Mouse (Mus musculus): ENCODE measurements around the gene Alkbh6. TPM values are rescaled to one million over a fixed set of nuclear protein-coding genes. Genes with fewer than 3 reads are reported as not detected.
A peak's percentile ranks its signal among the peaks of the same experiment; 100 is the strongest.

Alkbh6 gene
- total and polyA plus RNA-seq, 3 experiments = 57.8 to 276 (median 73.6) TPM

DNA sequence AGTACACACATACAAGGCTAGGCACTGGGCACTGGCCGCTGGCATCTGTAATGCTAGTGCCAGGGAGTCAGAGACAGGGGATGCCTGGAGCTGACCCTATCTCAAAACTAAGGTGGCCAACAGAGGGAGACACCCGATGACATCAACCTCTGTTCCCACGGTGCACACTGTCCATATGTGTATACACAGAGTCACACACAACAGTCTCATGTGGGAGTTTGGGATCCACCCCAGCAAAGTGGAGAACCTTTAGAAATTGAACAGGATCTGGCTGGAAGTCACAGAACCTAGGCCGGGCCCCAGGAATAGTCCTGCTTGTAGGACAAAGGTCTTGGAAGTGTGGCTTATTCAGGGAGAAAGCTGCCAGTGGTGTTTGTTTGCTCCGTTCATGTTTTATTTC is 14.2 kb upstream of the Alkbh6 start:
- no peak for DNase-seq

DNA sequence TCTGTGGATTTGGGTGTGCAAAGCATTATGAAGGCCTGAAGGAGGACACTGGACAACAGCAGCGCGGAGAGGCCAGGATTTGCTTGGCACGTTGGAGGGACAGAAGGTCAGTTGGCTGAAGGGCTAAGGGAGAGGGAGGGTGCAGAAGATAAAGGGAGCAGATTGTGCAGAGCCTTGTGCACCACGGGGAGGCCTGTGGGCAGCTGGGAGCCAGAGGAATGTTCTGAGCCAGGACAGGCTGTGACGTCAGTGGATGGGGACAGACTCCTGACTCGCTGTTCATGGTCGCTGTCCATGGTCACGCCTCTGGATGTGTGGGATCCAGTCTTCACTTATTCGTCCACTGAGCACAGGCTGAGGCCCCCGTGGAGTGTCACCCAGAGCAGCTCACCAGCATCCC is 13.4 kb upstream of the Alkbh6 start:
- DNase-seq = peak; percentile 64

DNA sequence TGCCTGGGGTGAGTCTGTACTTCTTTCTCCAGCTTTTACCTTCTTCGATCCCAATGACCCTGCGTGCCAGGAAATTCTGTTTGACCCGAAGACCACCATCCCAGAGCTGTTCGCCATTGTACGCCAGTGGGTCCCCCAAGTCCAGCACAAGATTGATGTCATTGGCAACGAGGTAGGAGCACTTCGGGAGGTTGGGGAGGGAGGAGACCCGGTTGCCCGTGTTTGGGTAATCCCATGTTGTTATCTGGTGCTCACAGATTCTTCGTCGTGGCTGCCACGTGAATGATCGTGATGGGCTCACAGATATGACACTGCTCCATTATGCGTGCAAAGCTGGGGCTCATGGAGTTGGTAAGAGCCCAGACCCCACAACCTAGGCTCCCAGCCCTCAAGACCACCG is 11.7 kb upstream of the Alkbh6 start:
- DNase-seq = no peak

DNA sequence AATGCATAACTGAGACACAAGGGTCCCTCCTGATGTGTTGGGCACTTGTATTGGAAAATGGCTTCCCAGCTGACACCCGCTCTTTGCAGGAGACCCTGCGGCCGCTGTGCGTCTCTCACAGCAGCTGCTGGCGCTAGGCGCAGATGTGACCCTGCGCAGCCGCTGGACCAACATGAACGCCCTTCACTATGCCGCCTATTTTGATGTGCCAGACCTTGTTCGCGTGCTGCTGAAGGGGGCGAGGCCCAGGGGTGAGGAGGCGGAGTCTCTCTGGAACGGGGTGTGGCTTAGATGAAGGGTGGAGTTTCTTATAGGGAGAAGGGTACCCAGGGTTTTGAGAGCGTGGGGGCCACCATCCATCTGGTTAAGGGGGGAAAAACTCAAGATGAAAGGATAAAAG is 11.3 kb upstream of the Alkbh6 start:
- DNase-seq = no peak

DNA sequence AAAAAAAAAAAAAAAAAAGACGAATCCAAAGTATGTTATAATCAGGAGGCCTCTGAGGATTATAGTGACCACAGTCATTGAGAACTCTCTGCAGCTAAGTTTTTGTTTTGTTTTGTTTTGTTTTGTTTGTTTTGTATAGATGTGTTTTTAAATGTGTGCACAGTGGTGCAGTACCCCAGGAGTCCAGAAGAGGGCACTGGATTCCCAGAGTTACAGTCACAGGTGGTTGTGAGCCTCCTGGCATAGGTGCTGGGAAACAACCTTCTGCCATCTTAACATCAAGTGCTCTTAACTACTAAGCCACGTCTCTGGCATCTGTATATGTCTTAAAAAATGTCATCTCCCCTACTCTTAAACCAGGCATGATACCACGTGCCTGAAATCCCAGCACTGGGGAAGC is 7.6 kb upstream of the Alkbh6 start:
- no peak for DNase-seq

DNA sequence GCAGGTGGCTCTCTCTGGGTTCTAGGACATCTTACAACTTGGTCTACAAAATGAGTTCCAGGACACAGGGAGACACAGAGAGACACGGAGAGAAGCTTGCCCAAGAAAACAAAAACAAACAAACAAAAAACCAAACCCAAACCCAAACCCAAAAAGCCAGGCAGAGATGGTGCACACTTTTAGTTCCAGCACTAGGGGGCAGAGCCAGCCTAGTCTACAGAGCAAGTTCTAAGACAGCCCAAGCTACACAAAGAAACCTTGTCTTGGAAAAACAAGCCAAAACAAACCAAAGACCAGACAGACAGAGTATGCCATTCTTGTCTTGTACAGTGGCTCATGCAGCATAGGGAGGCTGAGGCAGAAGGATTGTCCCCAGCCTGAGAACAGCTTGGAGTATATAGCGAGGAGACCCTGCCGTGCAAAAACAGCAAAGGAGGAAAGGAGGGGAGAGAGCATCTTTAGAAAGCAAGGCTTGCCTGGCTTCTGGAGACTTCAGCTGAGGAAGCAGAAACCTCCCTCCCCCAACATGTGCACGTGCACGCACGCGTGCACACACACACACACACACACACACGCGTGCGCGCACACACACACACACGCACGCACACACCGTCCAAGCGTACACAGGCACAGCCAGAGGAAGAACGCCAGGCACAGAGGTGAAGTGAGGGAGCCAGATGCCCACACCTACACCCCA is 2.3 kb upstream of the Alkbh6 start:
- no peak for DNase-seq

DNA sequence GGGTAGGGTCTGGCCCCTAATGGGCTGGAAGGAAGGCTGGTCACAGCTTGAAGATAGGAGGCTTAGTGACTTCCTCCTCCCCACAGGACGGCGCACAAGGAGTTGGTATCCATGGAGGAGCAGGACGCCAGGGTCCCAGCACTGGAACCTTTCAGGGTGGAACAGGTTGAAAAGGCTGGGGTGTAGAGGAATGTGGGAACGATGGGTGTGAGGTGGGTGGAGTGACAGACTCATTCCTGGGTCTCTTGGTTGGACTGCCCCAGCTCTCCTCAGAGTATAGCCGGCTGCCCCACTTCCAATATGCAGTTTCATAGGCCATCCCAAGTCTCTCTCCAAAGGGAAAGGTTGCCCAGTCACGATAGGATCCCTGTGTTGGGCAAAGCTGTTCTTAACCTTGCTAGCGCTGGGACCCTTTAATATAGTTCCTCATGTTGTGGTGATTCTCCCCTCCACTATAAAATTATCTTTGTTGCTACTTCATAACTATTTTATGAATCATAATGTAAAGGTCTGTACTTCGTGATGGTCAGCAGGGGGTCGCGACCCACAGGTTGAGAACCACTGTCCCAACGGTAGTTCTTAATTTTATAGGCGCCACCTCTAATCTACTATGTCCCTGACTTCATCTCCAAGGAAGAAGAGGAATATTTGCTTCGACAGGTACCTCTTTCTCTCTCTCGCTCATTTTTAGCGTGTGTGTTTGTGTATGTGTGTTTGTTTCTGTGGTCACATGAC is 1.0 kb downstream of the Alkbh6 start:
- DNase-seq = no peak

DNA sequence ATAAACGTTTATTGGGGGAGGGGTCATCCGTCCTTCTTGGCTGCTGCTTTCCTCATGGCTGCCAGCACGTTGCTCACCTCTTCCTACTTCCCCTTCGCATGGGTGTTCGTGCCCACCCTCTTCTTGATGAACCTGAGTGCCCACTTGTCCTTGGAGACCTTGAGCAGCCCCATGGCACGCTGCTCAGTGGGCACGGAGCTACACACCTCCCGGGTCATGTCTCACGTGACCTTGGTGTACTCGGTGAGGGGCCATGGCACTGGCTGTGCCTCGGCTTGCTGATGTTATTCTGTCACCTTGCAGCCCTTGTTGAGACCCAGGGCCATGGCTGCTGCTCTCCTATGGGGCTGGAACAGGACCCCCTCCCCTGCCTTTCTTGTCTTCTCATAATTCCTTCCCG is 1.6 kb downstream of the Alkbh6 start:
- no peak for DNase-seq

DNA sequence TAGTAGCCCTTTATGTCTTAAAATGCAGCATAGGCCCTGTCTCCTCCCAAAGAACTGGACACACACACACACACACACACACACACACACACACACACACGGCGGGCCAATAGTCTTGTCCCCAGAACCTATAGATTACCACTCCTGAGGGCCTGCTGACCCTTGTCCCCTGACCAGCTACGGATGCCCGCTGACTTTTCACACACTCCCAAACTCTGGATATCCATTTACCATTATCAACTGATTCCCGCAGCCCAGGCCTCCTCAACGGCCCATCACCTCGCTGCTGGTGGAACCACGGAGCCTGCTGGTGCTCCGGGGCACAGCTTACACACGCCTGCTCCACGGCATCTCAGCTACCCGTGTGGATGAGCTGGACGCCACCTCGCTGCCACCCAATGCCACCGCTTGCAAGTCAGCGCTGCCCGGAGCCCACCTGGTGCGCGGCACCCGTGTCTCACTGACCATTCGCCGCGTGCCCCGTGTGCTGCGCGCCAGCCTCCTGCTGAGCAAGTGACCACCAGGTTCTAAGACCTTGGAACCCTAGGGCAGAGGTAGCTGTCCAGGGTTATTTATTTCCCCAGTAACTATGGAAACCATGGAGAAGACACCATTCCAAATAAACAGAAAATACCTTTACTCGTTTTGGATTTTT is 5.3 kb downstream of the Alkbh6 start:
- no peak for DNase-seq

DNA sequence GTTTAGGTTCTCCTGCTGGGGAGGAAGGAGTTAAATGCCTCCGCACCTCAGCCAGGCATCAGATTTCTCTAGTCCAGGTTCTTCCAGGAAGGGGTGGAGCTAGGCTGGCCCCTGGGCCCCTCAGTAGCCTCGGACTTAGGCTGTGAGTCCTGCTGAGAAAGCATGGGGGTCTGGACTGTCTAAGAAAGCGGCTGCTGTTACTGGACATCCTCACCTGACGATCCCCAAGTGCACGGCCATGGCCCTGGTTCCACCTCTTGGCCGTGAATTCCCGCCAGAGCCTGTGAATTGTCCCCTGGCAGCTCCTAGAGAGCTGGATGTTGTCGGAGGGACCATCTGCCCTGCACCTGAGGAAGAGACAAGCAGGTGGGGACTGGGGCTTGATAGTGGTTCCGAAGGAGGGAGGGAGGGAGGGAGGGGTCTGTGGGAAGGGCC is 6.2 kb downstream of the Alkbh6 start, which contains the start of gene Syne4:
Gene Syne4 (plus strand): TSS at position 87 of the 435 bp plus-strand sequence.
- DNase-seq = no peak

DNA sequence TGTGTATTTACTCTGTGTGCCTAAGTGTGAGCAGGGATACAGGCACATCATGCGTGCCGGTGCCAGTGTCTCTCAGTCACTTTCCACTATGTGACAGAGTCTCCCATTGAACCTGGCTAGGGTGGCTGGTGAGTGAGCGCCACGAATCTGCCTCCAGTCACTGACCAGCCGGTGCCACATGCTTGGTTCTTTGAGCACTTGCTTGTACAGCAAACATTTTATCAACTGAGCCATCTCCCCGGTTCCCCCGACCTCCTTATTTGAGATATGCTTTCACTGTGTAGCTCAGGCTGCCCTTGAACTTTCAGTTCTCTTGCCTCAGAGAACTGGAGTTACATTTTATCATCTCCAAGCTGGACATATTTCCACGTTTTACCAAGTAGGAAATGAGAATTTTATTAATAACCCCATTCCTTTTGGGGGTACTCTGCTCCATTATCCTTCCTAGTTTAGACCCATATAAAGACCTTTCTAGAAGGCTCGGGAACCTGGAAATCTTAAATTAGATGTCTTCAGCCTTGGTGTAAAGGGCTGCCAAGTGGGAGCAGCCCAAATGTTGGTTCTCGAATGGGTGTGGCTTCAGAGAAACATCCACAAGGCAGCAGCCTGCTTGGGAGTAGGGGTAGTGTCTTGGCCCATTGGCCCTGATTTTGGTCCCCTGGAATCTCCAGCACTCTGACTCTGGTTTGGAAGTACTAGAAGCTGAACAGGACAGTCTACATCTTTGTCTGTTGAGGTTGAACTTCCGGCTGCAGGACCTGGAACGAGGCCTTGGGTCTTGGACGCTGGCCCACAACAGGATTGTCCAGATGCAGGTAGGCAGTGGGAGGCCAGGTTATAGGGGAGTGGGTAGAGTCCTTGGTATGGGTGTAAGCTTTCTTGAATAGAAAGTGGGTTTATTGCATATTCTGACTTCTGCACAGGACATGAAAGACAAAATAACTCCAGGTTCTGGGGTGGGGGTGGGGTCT is 7.3 kb downstream of the Alkbh6 start:
- DNase-seq = peak; percentile 54

DNA sequence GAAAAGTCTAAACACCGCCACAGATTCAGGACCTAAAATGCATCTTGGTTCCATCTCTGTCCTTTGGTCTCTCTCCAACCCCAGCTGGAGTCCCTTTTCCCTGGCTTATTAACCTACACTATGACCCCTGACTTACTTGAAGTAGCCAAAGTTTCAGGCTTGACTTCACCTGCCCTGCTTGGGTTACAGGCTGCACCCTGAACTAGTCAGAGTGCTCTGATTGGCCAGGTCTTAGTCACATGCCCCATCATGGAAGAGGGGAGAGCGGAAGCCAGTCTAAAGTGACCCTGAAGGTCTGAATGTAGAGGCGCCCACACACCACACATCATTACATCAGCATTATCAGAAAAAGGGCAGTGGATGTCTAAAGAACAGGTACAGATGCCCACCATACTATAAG is 9.6 kb downstream of the Alkbh6 start:
- DNase-seq = no peak

DNA sequence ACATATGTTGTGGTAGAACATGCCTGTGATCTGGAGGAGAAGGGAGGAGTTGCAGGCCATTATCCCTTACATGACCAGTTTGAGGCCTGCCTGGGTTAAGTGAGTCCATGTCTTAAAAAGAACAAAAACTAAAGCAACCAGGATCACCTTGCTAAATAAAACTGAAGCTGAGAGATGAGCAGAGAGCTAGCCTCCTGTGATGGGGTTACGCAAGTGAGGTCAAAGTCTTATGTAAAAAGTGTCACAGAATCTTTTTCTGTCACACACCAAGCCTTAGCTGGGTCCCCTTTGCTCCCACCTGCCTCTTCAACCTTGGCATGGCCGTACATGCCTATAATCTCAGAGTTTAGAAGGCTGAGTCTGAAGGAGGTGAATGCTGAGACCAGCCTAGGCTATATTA is 12.4 kb downstream of the Alkbh6 start:
- DNase-seq = no peak

DNA sequence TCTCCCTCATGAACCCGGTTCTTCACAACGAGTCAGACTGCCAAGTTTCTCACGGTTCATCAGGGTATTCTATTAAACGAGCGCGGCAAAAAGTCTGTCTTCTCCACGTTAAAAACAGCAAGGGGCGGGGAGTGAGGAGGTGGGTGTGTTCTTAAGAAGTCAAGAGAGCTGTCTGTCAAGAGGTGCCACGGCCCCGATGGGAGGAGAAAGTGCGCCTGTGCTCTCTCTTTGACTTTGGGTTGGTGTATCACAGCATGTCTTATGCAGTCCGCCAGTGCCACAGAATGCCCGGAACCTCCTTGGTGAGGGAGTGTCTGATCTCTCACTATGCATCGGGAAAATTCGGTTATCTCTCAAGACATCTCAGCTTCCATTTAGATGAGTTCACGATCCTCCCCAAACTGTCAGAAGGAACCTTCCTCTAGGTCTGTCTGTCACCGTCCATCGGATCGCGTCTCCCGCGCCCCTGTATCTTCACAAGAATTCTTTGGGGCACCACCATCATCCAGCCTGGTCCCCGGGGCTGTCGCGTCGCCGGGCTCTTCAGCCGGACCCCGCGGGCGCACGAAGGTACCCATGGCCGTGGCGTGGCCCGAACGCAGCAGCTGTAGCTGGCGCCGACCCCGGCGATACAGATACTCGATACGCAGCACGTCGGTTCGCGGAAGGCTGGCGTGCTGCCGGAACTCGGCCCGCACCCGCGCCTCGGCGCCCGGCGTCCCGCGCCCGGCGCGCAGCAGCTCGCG is 13.2 kb downstream of the Alkbh6 start, which contains the start of gene E130208F15Rik:
Gene E130208F15Rik (plus strand): TSS at position 202 of the 746 bp plus-strand sequence.
- peak; percentile 86 for DNase-seq

DNA sequence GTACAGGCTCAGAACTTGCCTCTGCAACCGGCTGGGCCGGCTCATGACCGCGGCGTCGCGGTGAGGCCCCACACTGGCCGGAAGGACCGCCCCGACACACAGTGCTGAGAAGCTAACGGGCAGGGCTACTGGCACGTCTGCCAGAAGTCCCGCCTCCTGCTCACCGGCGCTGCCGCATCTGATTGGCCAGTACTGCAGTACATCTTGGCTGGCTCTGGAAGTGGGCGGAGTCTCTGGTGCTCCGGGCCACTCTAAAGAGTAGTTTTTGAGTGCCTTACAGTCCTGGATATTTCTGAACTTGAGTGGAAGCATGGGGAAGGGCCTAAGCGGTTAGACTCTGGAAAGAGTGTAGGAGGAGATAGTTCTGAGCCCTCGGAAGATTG is 13.8 kb downstream of the Alkbh6 start:
- peak; percentile 98 for DNase-seq

DNA sequence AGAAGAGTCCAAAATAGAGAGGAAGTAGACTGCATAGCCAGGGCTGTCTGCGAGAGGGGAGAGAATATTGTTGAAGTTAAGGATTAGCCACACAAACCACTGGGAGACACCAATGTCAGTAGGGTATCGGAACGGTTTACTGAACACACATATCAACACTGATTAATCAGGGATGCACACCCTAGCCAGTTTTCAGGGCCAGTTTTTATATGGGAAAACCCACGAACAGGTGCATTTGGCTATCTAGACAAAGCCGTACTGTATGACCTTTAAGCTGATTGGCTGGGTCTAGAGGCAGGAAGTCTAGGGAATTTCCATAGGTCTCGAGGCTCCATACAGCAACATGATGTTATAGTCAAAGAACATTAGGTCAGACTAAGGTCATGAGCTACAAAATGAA is 14.3 kb downstream of the Alkbh6 start:
- DNase-seq = no peak

DNA sequence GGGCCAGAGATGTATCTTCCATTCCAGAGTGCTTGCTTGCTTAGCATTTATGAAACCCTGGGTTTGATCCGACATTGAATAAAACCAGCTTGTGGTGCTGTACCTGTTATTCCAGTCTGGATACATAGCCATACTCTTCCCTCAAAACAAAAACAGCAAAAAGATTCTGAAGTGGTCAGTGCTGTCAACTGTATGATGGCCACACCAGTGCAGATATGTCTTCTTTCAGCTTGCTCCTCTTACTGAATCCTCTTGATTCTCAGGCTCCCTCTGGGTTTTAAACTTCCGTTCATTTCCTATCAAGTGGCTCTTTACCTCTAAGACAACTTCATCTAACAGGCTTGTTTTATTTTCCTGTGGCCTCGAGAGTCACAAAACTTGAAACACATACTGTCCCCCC is 15.3 kb downstream of the Alkbh6 start, which contains the start of gene Sdhaf1:
Gene Sdhaf1 (minus strand): TSS at position 101 of the 400 bp plus-strand sequence.
- no peak for DNase-seq

DNA sequence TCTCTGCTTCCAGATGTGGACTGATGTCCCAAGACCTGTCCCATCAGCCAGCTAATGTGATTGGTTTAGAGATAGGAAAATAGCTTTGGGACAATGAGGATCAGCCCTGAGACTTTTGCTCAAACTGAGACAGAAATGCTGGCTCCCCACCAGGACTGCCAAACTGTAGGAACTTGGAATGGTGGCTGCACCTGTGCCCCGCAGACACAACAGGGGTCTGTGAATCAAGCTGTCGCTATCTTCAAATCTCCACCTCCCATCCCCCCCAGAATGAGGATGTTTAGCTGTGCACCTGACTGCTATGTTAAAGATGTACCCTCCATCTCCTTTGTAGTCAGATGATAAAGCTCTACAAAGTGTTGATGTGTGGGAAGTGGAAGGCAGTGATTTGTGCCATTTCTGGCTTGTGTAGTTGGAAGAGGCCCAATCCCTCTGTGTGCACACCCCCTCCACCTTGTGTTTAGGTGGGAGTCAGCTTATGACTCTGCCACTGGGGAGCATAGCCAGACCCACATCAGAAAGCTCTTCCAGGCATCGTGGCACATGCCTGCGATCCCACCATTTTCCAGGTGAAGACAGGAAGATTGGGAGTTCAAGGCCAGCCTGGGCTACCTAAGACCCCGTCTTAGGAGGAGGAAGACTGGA is 15.9 kb downstream of the Alkbh6 start:
- no peak for DNase-seq

DNA sequence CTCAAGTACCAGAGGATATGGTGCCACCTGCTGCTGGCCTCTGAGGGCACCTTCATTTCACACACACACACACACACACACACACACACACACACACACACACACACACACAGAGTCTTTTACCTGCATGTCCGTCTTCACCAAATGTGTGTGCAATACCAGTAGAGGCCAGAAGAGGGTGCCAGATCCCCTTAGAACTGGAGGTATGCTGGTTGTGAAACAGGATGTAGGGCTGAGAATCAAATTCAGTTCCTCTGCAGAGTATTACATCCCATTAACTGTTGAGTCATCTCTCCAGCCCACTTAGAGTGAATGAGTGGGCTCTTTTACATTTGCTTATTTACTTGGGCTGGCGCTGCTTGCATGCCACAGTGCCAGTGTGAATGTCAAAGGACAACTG is 16.8 kb downstream of the Alkbh6 start:
- peak; percentile 27 for DNase-seq

DNA sequence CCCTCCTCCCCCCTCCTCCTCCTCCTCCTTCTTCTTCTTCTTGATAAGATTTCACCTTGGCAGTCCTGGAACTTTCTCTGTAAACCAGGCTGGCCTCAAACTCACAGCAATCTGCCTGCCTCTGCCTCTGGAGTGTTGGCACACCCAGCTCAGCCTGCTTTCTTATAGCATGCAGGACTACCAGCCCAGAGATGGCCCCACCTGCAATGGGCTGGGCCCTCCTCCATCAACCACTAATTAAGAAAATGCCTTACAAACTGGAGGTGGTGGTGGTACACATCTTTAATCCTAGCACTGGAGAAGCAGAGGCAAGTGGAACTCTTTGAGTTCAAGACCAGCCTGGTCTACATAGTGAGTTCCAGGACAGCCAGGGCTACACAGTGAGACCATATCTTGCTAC is 17.9 kb downstream of the Alkbh6 start:
- DNase-seq = no peak

DNA sequence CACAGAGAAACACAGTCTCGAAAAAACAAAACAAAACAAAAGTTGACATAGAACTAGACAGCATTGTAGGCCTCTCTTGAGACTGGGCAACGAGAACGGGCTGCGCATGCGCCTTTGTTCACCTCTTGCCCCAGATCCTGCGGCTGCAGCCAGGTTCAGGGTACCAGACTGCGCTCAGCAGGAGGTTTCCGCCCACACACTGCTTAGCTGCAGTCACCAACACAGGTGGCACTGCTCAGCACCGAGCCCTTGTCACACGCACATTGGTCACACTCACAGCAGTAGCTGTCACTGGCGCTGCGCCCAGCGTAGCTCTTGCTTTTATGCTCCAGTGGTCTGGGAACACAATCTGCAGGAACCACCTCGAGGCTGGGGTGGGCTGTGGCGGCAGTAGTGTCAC is 18.6 kb downstream of the Alkbh6 start:
- DNase-seq = no peak
